ENCODE assay signal across 8 mouse cellular contexts in genomic region chr2:30286192-30287026, GRCm38 (mm10). TPM values are rescaled to one million over a fixed set of nuclear protein-coding genes. Genes with fewer than 3 reads are reported as not detected.
DNase-seq lines count a peak whose midpoint lies in the region; ATAC-seq lines count a peak whose summit lies in the region.

Dolk (minus strand) TSS chr2:30286334.
Nup188 (plus strand) TSS chr2:30286397.

- DNase-seq in adrenal gland, adult (ENCODE audit: inconsistent age in 2 of 2, low spot score in 1 of 2) = peak; percentile 96 to 98
- peak; percentile 97 for DNase-seq in embryo, embryonic 10.5 days (ENCODE audit: low spot score)
- DNase-seq in gastrocnemius, postnatal 25 days = peak; percentile 93
- peak; percentile 98 for DNase-seq in intestine, embryonic 14.5 days (ENCODE audit: low spot score)
- peak; percentile 95 to 98 for DNase-seq in left cerebral cortex, postnatal 14 days (ENCODE audit: low spot score in 2 of 2)
- DNase-seq in mesoderm, embryonic 11.5 days (ENCODE audit: low read depth, low spot score) = peak; percentile 97
- peak; percentile 90 to 92 for DNase-seq in right cerebral cortex, postnatal 36 days (ENCODE audit: low spot score in 2 of 2)
- DNase-seq in yolk sac, embryonic 10.5 days (ENCODE audit: low spot score) = peak; percentile 94

- peak within 1 kb of the TSS; percentile 69; the same call in 1 of the 2 replicates for H3K27ac ChIP-seq in intestine, embryonic 14.5 days (ENCODE audit: low read depth)

- H3K27me3 ChIP-seq in intestine, embryonic 14.5 days (replicated peaks; ENCODE audit: control insufficient read depth, insufficient read depth, low read length) = no peaks in the 10 kb centered on the region

- peaks cover 22% of the 10 kb centered on the region for H3K4me1 ChIP-seq in intestine, embryonic 14.5 days (replicated peaks; ENCODE audit: control insufficient read depth, insufficient read depth, low read length)

- 0% methylated on average over 65 of the region's 68 CpGs for WGBS in intestine, embryonic 14.5 days

- no peaks in the 10 kb centered on the region for H3K9me3 ChIP-seq in intestine, embryonic 14.5 days (ENCODE audit: control insufficient read depth, low read length)

- H3K4me2 ChIP-seq in intestine, embryonic 14.5 days (ENCODE audit: low read length) = peak within 1 kb of the TSS; percentile 92

- peaks cover 4% of the 10 kb centered on the region; the same call in 1 of the 2 replicates for H3K36me3 ChIP-seq in intestine, embryonic 14.5 days (ENCODE audit: control insufficient read depth, insufficient read depth, low read length)

- intact Hi-C loops in left cerebral cortex, postnatal 14 days (cut with DNase I) = no loop called here

- ATAC-seq in intestine, embryonic 14.5 days (replicated peaks; ENCODE audit: low FRiP score, low TSS enrichment, low read depth) = peak; percentile 90

- H3K4me3 ChIP-seq in intestine, embryonic 14.5 days (ENCODE audit: low read depth, low read length) = peak within 1 kb of the TSS; percentile 100

- peak within 1 kb of the TSS; percentile 69 for H3K9ac ChIP-seq in intestine, embryonic 14.5 days (ENCODE audit: low read length)

RNA-seq across cellular contexts. Expression of gene Dolk, which starts in this region (rescaled TPM):
- total RNA-seq in gastrocnemius, postnatal 25 days (2021) = 10 to 100 TPM; 18.2 to 20.0 TPM
- 31.9 and 34.1 TPM in 2 replicates for polyA plus RNA-seq in intestine, embryonic 14.5 days (2014; fragmentation: Nextera tagmentation; extraction: Ambion mirVana)
- total RNA-seq in left cerebral cortex, postnatal 14 days (2021) = 10 to 100 TPM; 25.8 to 29.2 TPM

RNA-seq across cellular contexts. Expression of gene Nup188, which starts in this region (rescaled TPM):
- total RNA-seq in gastrocnemius, postnatal 25 days (2021) = 1 to 10 TPM; 7.8 to 9.9 TPM
- 45.2 and 45.9 TPM in 2 replicates for polyA plus RNA-seq in intestine, embryonic 14.5 days (2014; fragmentation: Nextera tagmentation; extraction: Ambion mirVana)
- total RNA-seq in left cerebral cortex, postnatal 14 days (2021) = 10 to 100 TPM; 20.2 to 20.9 TPM

Comparison
In these comparisons a context has a peak if more than half of its experiments do, and no peak if none do; other contexts are left out.
1. Peak in every context shown above with its lines: DNase-seq, ATAC-seq, H3K4me3 ChIP-seq and H3K27ac ChIP-seq.